Mouse (Mus musculus) cerebellum, adult 9-11 months (tissue): ENCODE results near the gene Tango2.
"Not testable (repeated sequence)": the region's sequence is repeated elsewhere in the genome, so short reads cannot be mapped to it uniquely, and the experiment has no call there.

Experiments
- DNase-seq: peaks from one replicate; pipeline ENCODE4 v3.0.0; 2022

Gene Tango2

GRCm38 (mm10) chr16:18342650-18343570, 5.0 kb downstream of the Tango2 start:
- DNase-seq: peak; percentile 58

GRCm38 (mm10) chr16:18342076-18342475, 5.8 kb downstream of the Tango2 start:
- DNase-seq: no peak

GRCm38 (mm10) chr16:18341605-18342004, 6.3 kb downstream of the Tango2 start:
- DNase-seq: peak; percentile 33

- peak; percentile 35 for DNase-seq
Observed at GRCm38 (mm10) chr16:18339866-18340265, 8.0 kb downstream of the Tango2 start.

GRCm38 (mm10) chr16:18337261-18337660, 10.6 kb downstream of the Tango2 start:
- no peak for DNase-seq

- DNase-seq: no peak
Observed at GRCm38 (mm10) chr16:18335981-18336380, 11.9 kb downstream of the Tango2 start.

- no peak for DNase-seq
Observed at GRCm38 (mm10) chr16:18333976-18334375, 13.9 kb downstream of the Tango2 start.

- DNase-seq: no peak
Observed at GRCm38 (mm10) chr16:18328524-18328923, 19.4 kb downstream of the Tango2 start.

GRCm38 (mm10) chr16:18327936-18328335, 20.0 kb downstream of the Tango2 start:
- no peak for DNase-seq

- DNase-seq: no peak
Observed at GRCm38 (mm10) chr16:18325741-18326140, 22.2 kb downstream of the Tango2 start.

- no peak for DNase-seq
Observed at GRCm38 (mm10) chr16:18324031-18324430, 23.9 kb downstream of the Tango2 start.

GRCm38 (mm10) chr16:18323460-18323859, 24.4 kb downstream of the Tango2 start:
- no peak for DNase-seq

- DNase-seq: no peak
Observed at GRCm38 (mm10) chr16:18321443-18321842, 26.5 kb downstream of the Tango2 start.

- no peak for DNase-seq
Observed at GRCm38 (mm10) chr16:18318992-18319391, 28.9 kb downstream of the Tango2 start.

- no peak for DNase-seq
Observed at GRCm38 (mm10) chr16:18308159-18308558, 39.7 kb downstream of the Tango2 start.

- not testable (repeated sequence) for DNase-seq
Observed at GRCm38 (mm10) chr16:18289614-18290013, 58.3 kb downstream of the Tango2 start.

- peak; percentile 99 for DNase-seq
Observed at GRCm38 (mm10) chr16:18289067-18289588, 58.8 kb downstream of the Tango2 start, which contains the start of gene Dgcr8. Gene Dgcr8, minus strand, starts transcription at chr16:18289246.

- DNase-seq: no peak
Observed at GRCm38 (mm10) chr16:18288581-18289061, 59.3 kb downstream of the Tango2 start.

GRCm38 (mm10) chr16:18288166-18288565, 59.7 kb downstream of the Tango2 start:
- peak; percentile 45 for DNase-seq

- no peak for DNase-seq
Observed at GRCm38 (mm10) chr16:18275166-18275565, 72.7 kb downstream of the Tango2 start.

GRCm38 (mm10) chr16:18268182-18268581, 79.7 kb downstream of the Tango2 start:
- DNase-seq: no peak

GRCm38 (mm10) chr16:18265024-18265423, 82.9 kb downstream of the Tango2 start:
- no peak for DNase-seq

GRCm38 (mm10) chr16:18258221-18258620, 89.7 kb downstream of the Tango2 start, which contains the start of gene Gm49776:
Gene Gm49776, minus strand, starts transcription at chr16:18258321.
- DNase-seq: no peak

- DNase-seq: no peak
Observed at GRCm38 (mm10) chr16:18253866-18254265, 94.0 kb downstream of the Tango2 start.
